Mouse (Mus musculus): ENCODE data around the gene Tnk2. TPM values are rescaled to one million over a fixed set of nuclear protein-coding genes. Genes with fewer than 3 reads are reported as not detected.

Gene Tnk2
- total RNA-seq (2017): 11.7 and 13.4 TPM in 2 replicates

- peak; percentile 70 for ATAC-seq (replicated peaks; ENCODE audit: low read depth, poor library complexity, severe bottlenecking)
These were observed at the start of gene Tnk2 for GRCm38 (mm10) chr16:32643661-32644061. Tnk2 (plus strand) TSS chr16:32643874.

- no peak for ATAC-seq (replicated peaks; ENCODE audit: low read depth, poor library complexity, severe bottlenecking)
These were observed 49.8 kb upstream of the Tnk2 start for GRCm38 (mm10) chr16:32593916-32594315.

GRCm38 (mm10) chr16:32594701-32595100 lies 49.0 kb upstream of the Tnk2 start:
- no peak; the same call in 1 of the 2 replicates for ATAC-seq (replicated peaks; ENCODE audit: low read depth, poor library complexity, severe bottlenecking)

GRCm38 (mm10) chr16:32595142-32595855 lies 48.4 kb upstream of the Tnk2 start:
- peak; percentile 79 for ATAC-seq (replicated peaks; ENCODE audit: low read depth, poor library complexity, severe bottlenecking)

GRCm38 (mm10) chr16:32597909-32598381 lies 45.7 kb upstream of the Tnk2 start:
- ATAC-seq (replicated peaks; ENCODE audit: low read depth, poor library complexity, severe bottlenecking): peak; percentile 77

- ATAC-seq (replicated peaks; ENCODE audit: low read depth, poor library complexity, severe bottlenecking): no peak
These were observed 44.5 kb upstream of the Tnk2 start for GRCm38 (mm10) chr16:32599151-32599550.

GRCm38 (mm10) chr16:32602193-32602685 lies 41.4 kb upstream of the Tnk2 start:
- no peak for ATAC-seq (replicated peaks; ENCODE audit: low read depth, poor library complexity, severe bottlenecking)

GRCm38 (mm10) chr16:32607562-32608343 lies 35.9 kb upstream of the Tnk2 start:
- ATAC-seq (replicated peaks; ENCODE audit: low read depth, poor library complexity, severe bottlenecking): no peak

- ATAC-seq (replicated peaks; ENCODE audit: low read depth, poor library complexity, severe bottlenecking): 0 out of 2 replicates have a peak, but pooled peaks have one; percentile 2
These were observed 35.3 kb upstream of the Tnk2 start for GRCm38 (mm10) chr16:32608344-32608711.

- ATAC-seq (replicated peaks; ENCODE audit: low read depth, poor library complexity, severe bottlenecking): peak; percentile 96
These were observed 34.8 kb upstream of the Tnk2 start, which contains the start of gene Tfrc for GRCm38 (mm10) chr16:32608712-32609400. Tfrc (plus strand) TSS chr16:32608920.

GRCm38 (mm10) chr16:32609401-32609779 lies 34.3 kb upstream of the Tnk2 start:
- ATAC-seq (replicated peaks; ENCODE audit: low read depth, poor library complexity, severe bottlenecking): no peak

- no peak for ATAC-seq (replicated peaks; ENCODE audit: low read depth, poor library complexity, severe bottlenecking)
These were observed 33.0 kb upstream of the Tnk2 start for GRCm38 (mm10) chr16:32610460-32611255.

GRCm38 (mm10) chr16:32612052-32612451 lies 31.6 kb upstream of the Tnk2 start:
- ATAC-seq (replicated peaks; ENCODE audit: low read depth, poor library complexity, severe bottlenecking): no peak

GRCm38 (mm10) chr16:32613269-32613834 lies 30.3 kb upstream of the Tnk2 start:
- ATAC-seq (replicated peaks; ENCODE audit: low read depth, poor library complexity, severe bottlenecking): no peak

- peak; percentile 78 for ATAC-seq (replicated peaks; ENCODE audit: low read depth, poor library complexity, severe bottlenecking)
These were observed 29.6 kb upstream of the Tnk2 start for GRCm38 (mm10) chr16:32614047-32614446.

- no peak for ATAC-seq (replicated peaks; ENCODE audit: low read depth, poor library complexity, severe bottlenecking)
These were observed 24.7 kb upstream of the Tnk2 start for GRCm38 (mm10) chr16:32618946-32619345.

GRCm38 (mm10) chr16:32628140-32628539 lies 15.5 kb upstream of the Tnk2 start:
- no peak for ATAC-seq (replicated peaks; ENCODE audit: low read depth, poor library complexity, severe bottlenecking)

GRCm38 (mm10) chr16:32632328-32632824 lies 11.3 kb upstream of the Tnk2 start:
- ATAC-seq (replicated peaks; ENCODE audit: low read depth, poor library complexity, severe bottlenecking): no peak

- no peak for ATAC-seq (replicated peaks; ENCODE audit: low read depth, poor library complexity, severe bottlenecking)
These were observed 10.1 kb upstream of the Tnk2 start for GRCm38 (mm10) chr16:32633486-32634012.

All from common myeloid progenitor, adult 5-6 weeks (primary cell).